Mouse (Mus musculus): ENCODE data around the gene Gm20388.

- no peak for TF ChIP-seq CTCF (IDR thresholded peaks at IDR 0.05; ENCODE audit: low read depth, low read length)
- no peak for TF ChIP-seq POLR2A (IDR thresholded peaks at IDR 0.05; ENCODE audit: insufficient read depth, low read length)
- no peak for TF ChIP-seq EP300 (IDR thresholded peaks at IDR 0.05; ENCODE audit: insufficient read depth, low read depth, low read length)
Observed at GRCm38 (mm10) chr8:121124547-121125239, 1214.1 kb downstream of the Gm20388 start.

Measured in ES-Bruce4 (cell line).